Mouse (Mus musculus): Measurements from ENCODE around the gene Lmln. TPM values are rescaled to one million over a fixed set of nuclear protein-coding genes. Genes with fewer than 3 reads are reported as not detected.
"Not testable (repeated sequence)": the region's sequence is repeated elsewhere in the genome, so short reads cannot be mapped to it uniquely, and the experiment has no call there.

The Lmln gene
- 2.1 and 19.5 TPM in 2 replicates for total RNA-seq (2017)

GRCm38 (mm10) chr16:33062024-33062681 lies at the start of gene Lmln:
TSS of gene Lmln (plus strand) at chr16:33062521.
- peak; percentile 86 for ATAC-seq (replicated peaks; ENCODE audit: low read depth, poor library complexity, severe bottlenecking)

DNA sequence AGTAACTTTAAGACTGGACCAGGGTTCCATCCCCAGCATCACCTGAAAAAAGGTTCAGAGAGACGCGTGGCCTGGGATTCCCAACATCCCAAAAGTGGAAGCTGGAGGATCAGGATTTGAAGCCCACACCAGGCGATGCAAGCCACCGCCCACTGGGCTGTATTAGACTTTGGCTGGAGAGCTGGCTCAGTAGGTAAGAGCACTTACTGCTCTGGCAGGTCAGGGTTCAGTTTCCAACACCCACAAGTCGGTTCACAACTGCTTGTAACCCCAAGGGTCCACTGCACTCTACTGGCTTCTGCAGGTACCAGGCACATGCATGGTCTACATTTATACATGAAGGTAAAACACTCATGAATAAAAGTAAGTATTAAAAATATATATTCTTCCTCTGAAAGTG lies 48.5 kb upstream of the Lmln start:
- ATAC-seq (replicated peaks; ENCODE audit: low read depth, poor library complexity, severe bottlenecking), result no peak

DNA sequence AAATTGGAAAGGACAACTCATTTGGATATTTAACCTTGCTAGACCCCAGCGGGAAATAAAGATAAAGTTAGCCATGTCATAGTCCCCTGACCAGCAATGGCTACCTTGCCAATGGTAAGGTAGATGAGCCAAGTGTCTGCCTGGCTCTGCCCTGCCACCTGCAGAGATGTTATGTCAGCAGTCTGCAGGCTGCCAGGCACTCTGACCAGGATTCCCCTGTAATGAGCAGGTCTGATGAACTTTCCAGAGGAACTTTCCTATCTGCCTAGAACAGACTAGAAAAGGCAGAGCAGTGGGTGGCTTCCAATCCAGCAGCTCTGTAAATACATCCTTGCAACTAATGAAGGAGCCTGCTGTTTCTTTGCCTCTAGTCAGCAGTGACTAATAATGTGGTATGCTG lies 47.4 kb upstream of the Lmln start:
- ATAC-seq (replicated peaks; ENCODE audit: low read depth, poor library complexity, severe bottlenecking), result no peak

- ATAC-seq (replicated peaks; ENCODE audit: low read depth, poor library complexity, severe bottlenecking), result no peak
Measured at GRCm38 (mm10) chr16:33015396-33015907, 46.9 kb upstream of the Lmln start.

DNA sequence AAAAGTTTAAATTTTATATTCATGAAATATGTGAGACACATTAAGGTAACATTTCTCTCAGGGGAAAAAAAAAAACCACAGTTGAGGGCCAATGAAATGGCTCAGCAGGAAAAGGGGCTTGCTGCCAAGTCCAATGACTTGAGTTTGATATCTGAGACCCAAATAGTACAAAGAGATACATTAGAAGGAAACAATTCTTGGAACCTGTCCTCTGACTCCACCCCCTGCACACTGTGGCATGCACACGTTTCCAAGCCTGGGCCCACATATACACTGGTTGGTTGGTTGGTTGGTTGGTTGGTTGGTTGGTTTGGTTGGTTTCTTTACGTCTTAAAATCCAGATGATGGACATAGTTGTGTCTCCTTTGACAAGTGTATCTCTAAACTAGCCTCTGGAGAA lies 46.3 kb upstream of the Lmln start:
- ATAC-seq (replicated peaks; ENCODE audit: low read depth, poor library complexity, severe bottlenecking), result no peak

- no peak for ATAC-seq (replicated peaks; ENCODE audit: low read depth, poor library complexity, severe bottlenecking)
Measured at GRCm38 (mm10) chr16:33017677-33018349, 44.5 kb upstream of the Lmln start.

DNA sequence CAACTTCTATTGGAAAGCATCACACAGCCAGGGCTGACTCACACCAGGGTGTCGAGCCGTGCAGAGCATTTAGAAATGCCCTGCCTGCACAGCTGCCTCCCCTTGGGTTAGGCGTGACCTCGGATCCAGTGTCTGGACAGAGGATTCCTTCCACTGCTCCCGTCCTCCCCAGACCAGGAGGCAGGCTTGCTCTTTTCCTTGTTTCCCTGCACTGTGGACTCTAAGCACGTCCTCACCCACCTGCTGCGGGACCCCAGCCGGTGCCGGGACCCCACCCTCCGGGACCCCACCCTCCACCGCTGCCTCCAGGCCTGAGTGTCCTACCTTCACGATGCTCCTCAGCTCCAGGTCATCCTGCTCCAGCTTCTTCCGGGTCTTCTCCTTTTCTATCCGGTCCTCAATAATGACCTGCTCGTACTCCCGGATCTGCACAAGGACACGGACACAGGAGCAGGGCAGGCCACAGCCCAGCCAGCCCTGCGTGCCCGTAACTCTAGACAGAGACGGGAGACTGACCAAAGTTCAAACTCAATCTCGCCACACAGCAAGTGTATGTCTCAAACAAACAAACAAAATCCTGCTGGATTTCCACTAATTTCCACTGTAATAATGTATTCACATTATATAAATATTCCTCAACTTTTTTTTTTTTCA lies 43.1 kb upstream of the Lmln start:
- ATAC-seq (replicated peaks; ENCODE audit: low read depth, poor library complexity, severe bottlenecking), result no peak

- ATAC-seq (replicated peaks; ENCODE audit: low read depth, poor library complexity, severe bottlenecking), result no peak
Measured at GRCm38 (mm10) chr16:33021381-33021780, 40.9 kb upstream of the Lmln start.

- ATAC-seq (replicated peaks; ENCODE audit: low read depth, poor library complexity, severe bottlenecking), result peak; percentile 96
Measured at GRCm38 (mm10) chr16:33023750-33024149, 38.6 kb upstream of the Lmln start.

DNA sequence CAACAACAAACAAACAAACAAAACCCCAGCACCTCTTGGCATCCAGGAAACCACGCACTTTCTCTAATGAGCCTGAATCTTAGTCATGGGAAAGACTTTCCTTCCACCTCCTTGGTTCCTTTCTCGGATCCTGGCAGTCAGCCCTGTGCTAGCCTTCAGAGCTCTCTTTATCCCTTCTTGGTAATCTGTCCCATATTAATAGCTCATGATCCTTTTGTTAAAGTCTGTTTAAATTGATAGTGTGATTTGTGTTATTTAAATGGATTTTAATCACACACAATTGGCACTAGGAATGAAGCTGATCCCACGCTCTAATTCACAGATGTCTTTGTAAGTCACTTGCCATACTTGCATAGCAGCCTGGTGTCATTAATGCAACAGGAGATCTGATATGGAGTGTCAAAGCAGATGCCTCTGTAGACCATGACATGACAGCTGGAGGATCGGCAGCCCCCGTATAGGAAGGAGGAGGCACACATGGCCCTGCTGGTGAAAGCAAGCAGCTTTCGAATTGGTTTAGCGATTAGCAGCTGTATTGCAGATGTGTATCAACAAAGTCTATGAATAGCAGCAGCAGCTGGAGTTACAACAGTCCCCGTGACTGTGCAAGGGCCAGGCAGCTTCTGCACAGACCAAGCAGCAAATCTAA lies 37.7 kb upstream of the Lmln start:
- ATAC-seq (replicated peaks; ENCODE audit: low read depth, poor library complexity, severe bottlenecking), result no peak

- ATAC-seq (replicated peaks; ENCODE audit: low read depth, poor library complexity, severe bottlenecking), result 0 out of 2 replicates have a peak, but pooled peaks have one; percentile 31
Measured at GRCm38 (mm10) chr16:33026357-33026756, 36.0 kb upstream of the Lmln start.

DNA sequence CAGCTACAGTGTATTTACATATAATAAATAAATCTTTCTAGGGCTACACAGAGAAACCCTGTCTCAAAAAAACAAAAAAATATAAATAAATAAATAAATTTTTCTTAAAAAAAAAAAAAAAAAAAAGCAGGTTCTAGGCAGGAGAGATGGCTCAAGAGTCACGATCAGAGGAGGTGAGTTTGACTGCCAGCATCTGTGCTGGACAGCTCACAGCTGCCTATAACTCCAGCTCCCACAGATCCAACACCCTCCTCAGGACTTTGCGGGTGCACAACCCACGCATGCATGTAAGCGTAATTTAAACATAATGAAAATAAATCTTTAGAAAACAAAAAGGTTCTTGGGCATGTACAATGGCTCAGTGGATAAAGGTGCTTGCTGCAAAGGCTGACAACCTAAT lies 26.3 kb upstream of the Lmln start:
- no peak for ATAC-seq (replicated peaks; ENCODE audit: low read depth, poor library complexity, severe bottlenecking)

DNA sequence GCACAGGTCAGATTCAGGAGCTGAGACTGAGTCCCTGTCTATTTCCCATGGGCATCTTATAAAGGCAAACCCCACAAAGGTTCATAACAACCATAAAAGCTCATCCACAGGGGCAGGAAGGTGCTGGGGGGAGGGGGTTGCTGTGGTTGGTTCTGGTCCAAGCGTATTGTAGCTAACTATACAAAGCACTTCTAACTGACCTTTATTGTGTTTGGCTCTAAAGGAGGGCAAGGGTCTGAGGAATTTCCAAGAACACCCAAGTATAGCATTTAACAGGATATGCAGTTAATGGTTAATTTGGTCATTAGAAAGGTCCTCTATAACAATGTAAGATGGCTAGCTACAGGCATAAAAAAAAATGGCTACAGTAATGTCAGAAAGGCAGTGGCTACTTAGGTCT lies 19.6 kb upstream of the Lmln start:
- ATAC-seq (replicated peaks; ENCODE audit: low read depth, poor library complexity, severe bottlenecking), result no peak

DNA sequence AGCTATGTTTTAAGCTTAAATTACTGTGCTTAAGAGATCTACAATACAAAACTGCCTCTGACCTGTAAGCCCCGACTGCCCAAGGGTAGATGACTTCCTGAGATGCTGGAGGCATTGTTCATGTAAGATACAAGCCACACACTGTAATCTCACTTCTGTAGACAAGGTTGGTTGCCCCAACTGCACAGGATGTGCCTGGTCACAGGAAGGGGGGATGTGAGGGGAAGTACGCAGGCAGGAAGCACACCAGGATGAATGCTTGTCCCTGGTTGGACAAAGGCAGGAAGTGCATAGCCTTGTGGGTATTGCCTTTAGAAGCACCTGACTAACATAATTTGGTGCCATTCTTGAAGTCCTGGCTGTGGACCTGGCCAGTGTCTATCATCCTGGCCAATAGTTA lies 19.1 kb upstream of the Lmln start:
- ATAC-seq (replicated peaks; ENCODE audit: low read depth, poor library complexity, severe bottlenecking), result no peak; the same call in 1 of the 2 replicates

DNA sequence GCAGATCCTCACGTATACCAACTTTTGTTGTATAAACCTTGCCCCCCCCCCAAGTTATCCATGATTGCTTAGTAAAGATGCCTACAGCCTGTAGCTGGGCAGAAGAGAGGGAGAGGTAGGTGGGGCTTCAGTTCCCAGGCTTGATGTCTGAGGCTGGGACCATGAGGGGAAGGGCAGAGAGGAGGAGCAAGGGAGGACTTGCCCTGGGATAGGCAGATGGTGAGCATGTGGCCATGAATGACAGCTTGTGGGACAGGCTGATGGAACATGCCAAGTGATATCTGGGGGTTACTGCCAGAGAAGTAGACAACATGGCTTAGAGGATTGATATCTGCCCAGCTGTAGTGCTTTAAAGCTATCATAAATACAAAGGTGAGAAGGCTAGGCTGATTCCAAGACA lies 14.3 kb upstream of the Lmln start:
- ATAC-seq (replicated peaks; ENCODE audit: low read depth, poor library complexity, severe bottlenecking), result no peak

GRCm38 (mm10) chr16:33048686-33049085 lies 13.6 kb upstream of the Lmln start:
- ATAC-seq (replicated peaks; ENCODE audit: low read depth, poor library complexity, severe bottlenecking), result no peak

DNA sequence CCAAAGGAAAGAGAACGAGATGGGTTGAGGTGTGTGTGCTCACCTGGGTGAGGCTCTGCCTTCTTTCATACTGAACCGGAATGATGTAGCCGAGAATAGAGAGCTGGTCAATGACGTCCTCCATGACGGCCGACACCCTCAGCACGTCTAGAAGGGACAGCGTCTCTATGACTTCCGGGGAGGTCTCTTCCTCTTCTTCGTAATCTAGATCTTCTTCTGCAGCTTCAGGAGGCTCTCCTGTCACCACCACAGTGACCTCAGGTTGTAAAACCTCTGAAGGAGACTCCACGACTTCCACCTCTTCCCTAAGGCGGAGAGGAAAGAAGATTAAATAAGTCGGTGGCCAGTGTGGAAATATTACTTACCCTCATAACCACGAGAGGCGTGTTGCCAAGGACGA lies 12.5 kb upstream of the Lmln start:
- ATAC-seq (replicated peaks; ENCODE audit: low read depth, poor library complexity, severe bottlenecking), result no peak

GRCm38 (mm10) chr16:33053141-33053540 lies 9.2 kb upstream of the Lmln start:
- no peak for ATAC-seq (replicated peaks; ENCODE audit: low read depth, poor library complexity, severe bottlenecking)

DNA sequence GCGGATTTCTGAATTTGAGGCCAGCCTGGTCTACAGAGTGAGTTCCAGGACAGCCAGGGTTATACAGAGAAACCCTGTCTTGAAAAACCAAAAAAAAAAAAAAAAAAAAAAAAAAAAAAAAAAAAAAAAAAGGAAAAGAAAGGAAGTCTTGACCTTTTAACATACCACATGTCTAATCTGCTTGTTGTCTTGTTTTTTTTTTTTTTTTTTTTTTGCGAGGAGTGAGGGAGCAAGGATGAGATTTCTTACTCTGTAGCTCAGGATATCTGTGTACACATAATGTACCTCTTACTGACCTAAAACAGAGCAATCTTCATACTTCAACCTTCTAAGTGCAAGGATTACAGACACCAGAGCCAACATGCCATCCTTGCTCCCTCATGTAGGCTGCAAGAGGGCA lies 7.4 kb upstream of the Lmln start:
- not testable (repeated sequence) for ATAC-seq (replicated peaks; ENCODE audit: low read depth, poor library complexity, severe bottlenecking)

GRCm38 (mm10) chr16:33055655-33056054 lies 6.7 kb upstream of the Lmln start:
- peak; percentile 16; the same call in 1 of the 2 replicates for ATAC-seq (replicated peaks; ENCODE audit: low read depth, poor library complexity, severe bottlenecking)
